Mouse (Mus musculus) ovary, postnatal 10 days (tissue): ENCODE data around the gene Npm1.

Experiments used
- DNase-seq: peaks from one replicate; pipeline ENCODE4 v3.0.0; 2022; ENCODE audit warnings: low spot score

The Npm1 gene

DNA sequence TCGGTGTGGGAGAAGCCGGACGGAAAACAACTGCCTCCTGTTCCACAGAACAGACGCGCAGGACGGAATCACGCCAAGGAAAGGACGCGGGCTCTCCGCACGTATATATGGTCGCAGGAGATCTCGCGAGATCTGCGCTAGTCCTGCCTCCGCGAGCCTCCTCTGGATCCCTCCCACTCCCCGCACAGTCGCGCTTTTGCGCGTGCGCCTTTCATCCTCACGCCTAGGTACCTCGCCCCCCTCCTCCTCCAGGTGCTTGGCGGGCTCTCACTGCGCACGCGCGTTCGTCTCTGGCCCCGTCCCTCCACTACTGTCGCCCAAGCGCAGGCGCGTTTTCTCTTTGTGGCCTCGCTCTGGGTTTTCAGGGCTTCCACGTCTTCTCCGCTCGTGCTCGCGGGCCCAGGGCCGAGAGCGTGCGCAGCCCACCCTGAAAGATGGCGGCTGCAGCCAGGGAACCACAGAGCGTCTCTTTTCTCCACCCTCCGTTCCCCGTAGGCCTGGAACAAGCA is at the start of gene Npm1:
Gene Npm1 (minus strand): TSS at position 209 of the 509 bp plus-strand sequence.
- peak; percentile 98 for DNase-seq

GRCm38 (mm10) chr11:33207411-33207810 is 44.4 kb upstream of the Npm1 start:
- DNase-seq, result no peak

- no peak for DNase-seq
These were observed 42.0 kb upstream of the Npm1 start for GRCm38 (mm10) chr11:33204966-33205365.

DNA sequence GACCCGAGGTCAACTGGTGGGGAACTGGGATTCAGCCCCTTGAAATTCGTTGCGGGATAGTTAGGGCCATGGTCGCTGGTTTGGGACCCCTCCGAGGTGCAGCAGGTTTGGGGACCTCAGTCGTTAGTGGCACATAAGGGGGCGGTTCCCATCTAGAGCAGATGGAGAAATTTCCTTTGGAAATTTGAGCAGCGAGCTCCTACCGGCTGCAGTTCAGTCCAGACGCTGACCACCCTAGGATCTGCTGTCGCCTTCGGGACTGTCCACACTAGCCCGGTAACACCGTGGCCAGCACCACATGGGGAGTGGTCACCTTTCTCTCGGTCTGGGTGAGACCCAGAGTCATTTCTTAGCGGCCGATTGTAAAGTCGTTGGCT is 41.3 kb upstream of the Npm1 start:
- DNase-seq, result no peak

DNA sequence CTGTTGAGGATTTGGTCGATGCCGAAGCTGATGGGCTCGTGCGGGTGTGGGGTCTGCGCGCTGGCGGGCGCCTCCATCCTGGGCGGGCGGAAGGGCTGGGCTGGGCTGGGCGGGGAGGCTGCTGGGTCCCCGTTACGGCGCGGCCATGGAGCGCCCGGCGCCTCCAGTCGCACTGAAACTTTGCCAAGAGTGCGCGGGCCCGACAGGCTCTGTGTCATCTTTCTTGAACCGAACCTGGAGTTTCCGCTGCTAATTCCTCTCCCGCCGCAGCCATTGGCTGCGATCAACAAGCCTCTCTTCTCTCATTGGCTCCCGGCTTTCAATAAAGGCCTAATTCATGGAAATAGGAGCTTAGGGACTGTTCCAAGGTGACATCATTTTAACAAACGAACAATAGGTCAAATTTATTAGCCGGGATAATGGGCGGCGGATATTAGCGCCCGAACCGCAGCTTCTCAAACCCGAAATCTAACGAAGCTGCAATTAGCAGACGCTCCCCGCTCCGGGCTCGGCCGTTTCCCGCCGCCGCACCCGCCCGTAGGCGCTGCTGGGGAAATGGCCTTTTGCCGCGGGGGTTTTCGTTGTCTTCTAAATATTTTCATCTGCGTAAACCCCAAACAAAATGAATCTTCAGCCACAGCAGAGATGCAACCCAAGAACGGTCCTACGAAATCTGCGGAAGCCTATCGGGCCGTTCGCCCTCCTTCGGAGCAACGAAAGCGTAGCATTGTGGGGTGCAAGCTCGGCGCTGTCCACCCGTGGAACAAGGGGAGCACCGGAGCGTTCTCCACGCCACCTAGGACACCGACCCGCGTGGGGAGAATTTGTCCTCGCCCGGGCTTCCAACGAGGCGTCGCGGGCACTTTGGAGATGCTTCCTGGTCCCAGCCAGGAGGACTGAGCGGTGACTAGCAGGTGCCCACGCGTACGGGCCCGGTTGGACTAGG is 40.6 kb upstream of the Npm1 start, which contains the start of gene Tlx3:
Gene Tlx3 (minus strand): TSS at position 207 of the 946 bp plus-strand sequence.
- no peak for DNase-seq

DNA sequence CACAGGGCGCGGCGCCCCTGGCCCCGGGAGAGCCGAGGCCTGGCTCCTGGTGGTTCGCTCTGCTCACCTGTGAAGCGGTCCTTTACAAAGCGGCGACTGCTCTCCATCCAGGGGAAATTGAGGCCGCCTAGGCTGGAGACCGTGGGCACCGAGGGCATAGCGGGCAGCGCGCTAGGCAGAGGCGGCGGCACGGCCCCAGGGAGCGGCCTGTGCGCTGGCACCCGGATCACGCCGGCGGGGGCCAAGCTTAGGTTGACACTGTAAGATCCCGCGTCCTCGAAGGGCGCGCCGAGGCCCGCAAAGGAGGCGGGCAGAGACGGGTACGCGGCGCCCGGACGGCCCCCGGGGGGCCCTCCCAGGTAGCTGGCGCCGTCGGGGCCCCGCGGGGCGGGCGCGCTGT is 40.0 kb upstream of the Npm1 start:
- no peak for DNase-seq

GRCm38 (mm10) chr11:33202296-33202695 is 39.3 kb upstream of the Npm1 start:
- DNase-seq, result no peak

- DNase-seq, result no peak
These were observed 38.6 kb upstream of the Npm1 start for GRCm38 (mm10) chr11:33201626-33202010.

DNA sequence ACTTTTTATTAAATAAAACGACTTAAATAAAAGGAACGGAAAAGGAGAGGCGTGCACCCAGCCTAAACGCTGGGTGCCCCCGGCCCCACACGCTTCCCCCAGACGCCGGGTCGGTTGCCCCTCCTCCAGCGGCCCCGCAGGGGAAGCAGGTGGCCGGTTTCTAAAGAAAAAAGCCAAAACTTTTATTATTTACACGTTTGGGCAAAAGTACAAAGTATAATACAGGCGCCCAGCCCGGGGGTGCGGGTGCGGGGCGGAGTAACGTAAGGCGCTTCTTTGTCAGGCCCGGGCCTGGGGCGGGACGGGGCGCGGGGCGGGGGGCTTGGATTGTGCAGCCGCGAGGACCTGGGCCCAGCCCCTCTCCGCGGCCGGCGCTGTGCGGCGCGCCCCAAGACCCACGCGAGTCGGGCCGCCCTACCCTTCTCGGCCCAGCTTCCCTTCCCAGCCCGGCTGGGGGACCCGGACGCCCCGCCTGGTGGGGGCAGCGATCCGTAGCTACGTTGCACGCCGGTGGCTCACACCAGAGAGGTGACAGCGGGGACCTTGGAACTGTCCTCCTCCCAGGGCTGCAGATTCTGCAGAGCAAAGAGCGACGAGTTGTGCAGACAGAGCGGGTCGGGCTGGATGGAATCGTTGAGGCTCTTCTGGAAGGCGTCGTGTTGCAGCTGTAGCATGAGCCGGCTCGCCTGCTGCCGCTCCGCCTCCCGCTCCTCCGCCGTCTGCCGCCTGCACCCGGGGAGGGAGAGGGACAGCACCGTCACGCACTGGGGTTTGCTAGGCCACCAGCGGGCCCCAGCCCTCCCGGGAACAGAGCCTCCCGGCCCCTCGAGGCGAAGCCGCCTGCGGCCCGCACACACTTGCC is 38.0 kb upstream of the Npm1 start:
- DNase-seq, result no peak

GRCm38 (mm10) chr11:33199906-33200763 is 37.1 kb upstream of the Npm1 start:
- DNase-seq, result no peak

- no peak for DNase-seq
These were observed 36.1 kb upstream of the Npm1 start for GRCm38 (mm10) chr11:33199117-33199514.

DNA sequence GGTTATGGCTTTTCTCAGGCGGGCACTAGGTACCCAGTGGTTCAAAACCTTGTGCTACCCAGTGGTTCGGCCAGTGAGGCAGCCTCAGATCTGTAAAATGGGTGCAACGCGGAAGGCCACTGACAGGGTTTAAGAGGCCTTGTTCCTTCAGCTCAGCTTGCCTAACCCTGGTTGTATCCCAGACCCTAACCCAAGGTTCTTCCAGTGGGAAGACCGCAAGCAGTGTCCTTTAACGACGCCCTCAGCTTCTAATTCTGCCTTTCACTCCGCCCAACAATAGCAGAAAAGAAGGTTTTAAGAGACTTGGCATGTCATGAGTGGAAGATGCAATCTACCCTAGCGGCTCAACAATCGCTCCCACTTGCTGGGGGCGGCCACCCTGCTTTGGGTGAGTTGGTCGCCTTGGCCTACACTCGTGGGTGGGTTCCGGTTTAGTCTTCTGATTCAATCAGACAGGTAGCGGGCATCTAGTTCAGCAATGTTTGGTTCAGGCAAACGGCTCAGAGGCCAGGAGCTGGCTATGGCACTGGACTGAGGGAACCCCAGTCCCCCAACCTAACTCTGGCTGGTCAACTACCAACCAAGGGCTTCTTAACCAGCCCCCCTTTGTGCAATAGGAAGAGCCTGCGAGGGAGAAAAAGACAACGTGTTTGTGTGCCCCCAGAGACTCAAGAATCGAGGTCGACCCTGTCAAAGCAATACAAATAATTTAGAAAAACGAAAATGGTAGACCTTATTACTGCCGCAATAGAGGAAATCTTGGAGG is 35.5 kb upstream of the Npm1 start:
- no peak for DNase-seq

GRCm38 (mm10) chr11:33197673-33198072 is 34.7 kb upstream of the Npm1 start:
- no peak for DNase-seq

- DNase-seq, result no peak
These were observed 34.1 kb upstream of the Npm1 start for GRCm38 (mm10) chr11:33197133-33197514.

DNA sequence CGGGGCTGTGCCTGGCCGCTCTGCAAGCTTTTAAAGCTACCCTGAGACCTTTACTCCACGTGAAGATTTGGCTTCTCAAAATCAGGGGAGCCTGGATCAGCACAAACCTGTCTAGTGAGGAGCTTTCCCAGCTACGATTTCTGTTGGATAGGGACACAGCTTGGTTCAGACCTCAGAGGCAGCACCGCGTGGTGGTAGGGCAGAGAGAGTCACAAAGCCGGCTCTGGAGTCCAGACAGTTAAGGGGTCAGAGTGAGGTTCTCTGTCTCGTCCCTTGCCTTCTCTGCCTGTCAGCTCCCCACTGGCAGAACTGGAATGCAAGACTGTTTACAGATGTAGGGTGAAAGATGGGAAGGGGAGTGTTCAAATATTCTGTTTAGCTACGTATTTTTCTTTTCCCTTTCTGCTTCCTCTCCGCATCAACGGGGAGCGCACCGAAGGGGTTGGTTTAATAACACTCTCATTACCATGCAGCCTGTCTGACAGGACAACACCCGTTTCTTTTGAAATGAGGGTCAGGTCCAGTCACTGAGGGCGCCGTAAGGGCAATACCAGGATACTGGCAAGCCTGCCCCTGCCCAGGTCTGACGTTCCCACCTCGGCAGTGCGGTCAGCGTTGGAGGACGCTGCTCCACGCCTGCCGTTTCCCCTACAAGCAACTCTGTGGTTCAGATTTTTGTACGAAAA is 33.6 kb upstream of the Npm1 start:
- DNase-seq, result no peak

DNA sequence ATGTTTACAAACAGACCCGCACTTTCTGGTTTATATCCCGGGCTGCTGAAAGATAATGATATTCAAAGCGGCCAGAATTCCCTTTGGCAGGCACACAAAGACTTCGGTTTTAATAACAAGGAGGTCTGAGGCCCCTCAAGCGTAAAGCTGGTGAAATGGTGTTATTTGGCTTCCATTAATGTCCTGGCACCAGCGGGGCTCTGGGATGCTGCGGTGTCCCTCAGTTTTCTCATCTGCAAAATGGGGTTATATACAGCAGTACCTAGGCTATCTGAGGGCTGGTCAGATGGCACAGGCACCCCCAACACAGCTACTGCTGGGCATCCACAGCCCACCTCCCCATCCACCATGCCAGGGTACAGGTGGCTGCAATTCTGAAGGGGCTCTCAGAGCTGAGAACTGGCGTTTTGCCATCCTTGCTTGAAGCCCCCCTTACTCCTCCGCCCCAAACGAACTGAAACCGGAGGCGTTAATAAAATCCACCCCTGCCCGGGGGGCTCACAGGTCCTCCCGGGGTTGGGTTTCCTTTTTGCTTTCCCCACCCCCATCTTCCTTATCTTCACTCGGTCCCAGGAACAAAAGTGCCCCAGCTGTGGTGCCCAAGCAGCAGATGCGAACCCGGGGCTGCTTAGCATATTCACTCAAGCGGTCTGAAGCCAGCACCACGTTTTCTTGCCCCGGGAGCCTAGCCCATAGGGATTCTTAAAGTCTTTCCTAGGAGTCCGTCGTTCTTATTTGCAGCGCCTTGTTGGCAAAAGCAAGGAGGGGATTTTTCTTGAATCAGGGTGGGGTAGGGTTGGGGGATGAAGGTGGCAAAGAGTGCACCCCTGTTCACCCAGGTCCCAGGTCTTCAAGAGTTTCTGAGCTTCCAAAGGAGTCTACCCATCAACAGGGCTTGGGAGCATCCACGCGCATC is 32.8 kb upstream of the Npm1 start:
- no peak for DNase-seq

GRCm38 (mm10) chr11:33195061-33195460 is 32.1 kb upstream of the Npm1 start:
- DNase-seq, result no peak

DNA sequence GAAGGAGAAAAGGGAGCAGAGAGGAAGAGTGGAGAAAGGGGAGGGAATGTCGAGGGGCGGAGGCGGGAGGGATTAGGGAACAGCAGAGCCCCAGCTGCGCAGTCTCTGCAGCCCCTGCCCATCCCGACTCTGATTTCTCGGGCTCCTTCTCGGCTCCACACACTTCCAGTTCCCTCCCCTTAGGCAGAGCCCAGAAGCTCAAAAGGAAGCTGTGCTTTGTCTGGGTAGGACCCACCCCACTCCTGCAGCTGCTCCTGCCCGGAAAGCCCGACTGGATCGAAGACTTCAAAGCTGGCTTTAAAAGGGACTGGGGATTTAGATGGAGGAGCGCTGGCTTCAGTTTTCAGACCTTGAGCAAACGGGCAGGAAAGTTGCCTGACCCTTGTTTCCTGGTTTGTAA is 30.7 kb upstream of the Npm1 start:
- no peak for DNase-seq

DNA sequence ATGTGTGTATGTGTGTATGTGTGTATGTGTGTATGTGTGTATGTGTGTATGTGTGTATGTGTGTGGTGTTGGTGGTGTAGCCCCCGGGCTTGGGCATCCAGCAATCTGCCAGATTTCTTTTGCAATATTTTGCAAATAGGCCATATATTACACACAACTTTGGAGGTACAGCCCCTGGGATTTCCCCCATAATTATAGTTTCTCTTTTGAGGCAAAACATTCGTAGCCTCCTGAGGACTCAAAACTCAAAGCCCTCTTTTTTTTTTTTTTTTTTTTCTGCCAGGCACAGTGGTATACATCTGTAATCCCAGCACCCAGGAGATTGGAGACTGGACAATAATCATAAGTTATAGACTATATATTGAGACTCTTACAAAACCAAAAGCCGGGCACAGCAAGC is 18.8 kb upstream of the Npm1 start:
- no peak for DNase-seq
